Mouse (Mus musculus) MEL (cell line): Measurements from ENCODE around the gene Eif2d.

Experiments used
- CHD1 ChIP-seq: IDR thresholded peaks from 2 replicates; pipeline ENCODE4 v1.6.1; 2012; ENCODE audit warnings: low read depth, mild to moderate bottlenecking, inconsistent platforms, low read length, improper control_type of control experiment
- CTCF ChIP-seq, 3 experiments: IDR thresholded peaks in 2 of 3; conservative IDR thresholded peaks in 1 of 3; 2 replicates each; pipeline ENCODE4 v1.5.1; 2011 to 2012; ENCODE audit warnings: low read length in 3 of 3, low read depth in 2 of 3, mild to moderate bottlenecking in 2 of 3, improper control_type of control experiment in 1 of 3, inconsistent platforms in 1 of 3, mixed read lengths in 1 of 3, moderate library complexity in 1 of 3; ENCODE audit not compliant: control insufficient read depth in 1 of 3, insufficient read depth in 1 of 3, poor library complexity in 1 of 3, severe bottlenecking in 1 of 3
- E2F4 ChIP-seq: IDR thresholded peaks from 2 replicates; pipeline ENCODE4 v1.6.1; 2011; ENCODE audit warnings: low read depth, low read length, improper control_type of control experiment, borderline replicate concordance
- ELF1 ChIP-seq: IDR thresholded peaks from 2 replicates; pipeline ENCODE4 v1.6.1; 2014; ENCODE audit warnings: low read depth, mild to moderate bottlenecking, inconsistent platforms, low read length, improper control_type of control experiment, moderate library complexity
- HCFC1 ChIP-seq: IDR thresholded peaks from 2 replicates; pipeline ENCODE4 v1.6.1; 2012; ENCODE audit warnings: low read depth, mild to moderate bottlenecking, inconsistent platforms, low read length, improper control_type of control experiment, moderate library complexity
- MXI1 ChIP-seq: IDR thresholded peaks from 2 replicates; pipeline ENCODE4 v1.6.1; 2011; ENCODE audit warnings: mild to moderate bottlenecking, low read depth, low read length, improper control_type of control experiment
- SMC3 ChIP-seq: IDR thresholded peaks from 2 replicates; pipeline ENCODE4 v1.6.1; 2011; ENCODE audit warnings: low read depth, low read length, improper control_type of control experiment
- ZNF384 ChIP-seq: IDR thresholded peaks from 2 replicates; pipeline ENCODE4 v1.6.1; 2012; ENCODE audit warnings: low read depth, mild to moderate bottlenecking, inconsistent platforms, low read length, improper control_type of control experiment

DNA sequence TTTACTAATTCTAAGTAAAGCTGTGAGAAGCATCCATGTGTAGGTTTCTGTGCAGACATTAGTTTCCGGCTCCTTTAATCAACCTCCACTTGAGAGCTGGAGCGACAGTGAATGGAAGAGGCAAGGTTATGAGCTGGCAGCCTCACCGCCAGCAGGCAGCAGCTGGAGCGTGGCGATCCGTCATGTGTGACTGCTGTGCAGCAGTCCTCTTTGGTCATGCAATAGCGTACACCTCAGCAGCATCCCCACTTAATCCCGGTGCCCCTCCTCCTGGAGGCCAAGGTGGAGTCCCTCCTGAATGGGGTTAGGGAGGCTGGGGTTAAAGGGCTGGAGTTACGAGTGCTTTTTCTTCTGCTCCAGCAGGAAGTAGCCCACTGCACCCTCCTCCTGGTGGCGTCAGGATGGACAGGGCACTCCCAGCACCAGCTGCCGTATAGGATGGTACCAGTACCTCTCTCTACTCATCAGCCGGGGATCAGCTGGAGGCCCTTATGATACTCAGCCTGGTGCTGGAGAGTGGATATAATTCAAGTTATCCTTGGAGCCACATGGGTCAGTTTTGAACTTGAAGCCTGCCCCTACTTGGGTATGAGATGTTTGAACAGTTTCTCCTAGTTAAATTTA is 72.0 kb downstream of the Eif2d start:
- TF ChIP-seq HCFC1 (no peak), MXI1 (no peak), CTCF (IDR thresholded peaks at IDR 0.05 in 2 of 3, conservative IDR thresholded peaks at IDR 0.05 in 1 of 3; ENCODE audit: control insufficient read depth in 1 of 3, insufficient read depth in 1 of 3, low read depth in 2 of 3, low read length in 3 of 3, poor library complexity in 1 of 3, severe bottlenecking in 1 of 3) (no peak), SMC3 (no peak), CHD1 (no peak), ELF1 (no peak), ZNF384 (no peak), E2F4 (no peak)
